In the genomic region with DNA sequence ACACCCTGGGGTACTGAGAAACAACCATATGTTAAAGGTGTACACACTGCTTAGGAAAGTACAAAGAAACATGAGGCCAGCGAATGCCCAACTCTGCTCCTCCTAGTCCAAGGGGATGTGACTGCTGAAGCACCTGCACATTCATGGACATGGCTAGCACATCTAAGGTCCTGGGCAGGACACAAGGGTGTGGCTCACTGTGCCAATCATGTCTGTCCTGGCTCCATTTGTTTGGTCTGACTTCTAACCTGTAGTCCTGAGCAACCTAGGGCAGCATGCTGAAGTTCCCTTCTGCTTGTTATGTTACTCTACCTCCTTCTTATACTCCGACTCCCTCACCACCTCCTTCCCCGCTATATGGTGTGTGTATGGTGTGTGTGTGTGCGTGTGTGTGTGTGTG, we compare ENCODE assay signal across 23 mouse cellular contexts. TPM values are rescaled to one million over a fixed set of nuclear protein-coding genes. Genes with fewer than 3 reads are reported as not detected.
"Had no signal": no experiment of that assay in that cellular context is flagged by ENCODE, and none has a peak within 500 bp of the region (broad histone marks: within the 10 kb centered on the region; RNA-seq: fewer than 3 reads in every experiment).

No protein-coding gene starts in this region.

- H3K4me1 ChIP-seq: lung, embryonic 15.5 days; megakaryocyte, embryonic 14.5 days; midbrain, embryonic 15.5 days; neural tube, embryonic 12.5 days; stomach, embryonic 15.5 days had no signal

- DNase-seq: lung, adult 2 months; lung, postnatal 14 days; lung, postnatal 36 days; right cerebral cortex, postnatal 14 days; thymus, adult 18-20 months; thymus, postnatal 25 days; thymus, postnatal 4 days had no signal

- H3K4me2 ChIP-seq: lung, embryonic 15.5 days; midbrain, embryonic 11.5 days; midbrain, embryonic 13.5 days; midbrain, embryonic 15.5 days; neural tube, embryonic 12.5 days; stomach, embryonic 15.5 days had no signal

- H3K36me3 ChIP-seq: lung, embryonic 15.5 days; midbrain, embryonic 13.5 days; midbrain, embryonic 15.5 days; neural tube, embryonic 12.5 days; stomach, embryonic 15.5 days had no signal

- H3K4me3 ChIP-seq: lung, embryonic 15.5 days; megakaryocyte, embryonic 14.5 days; midbrain, embryonic 13.5 days; midbrain, embryonic 15.5 days; neural tube, embryonic 12.5 days; stomach, embryonic 15.5 days had no signal

- H3K27ac ChIP-seq: lung, embryonic 15.5 days; macrophage; midbrain, embryonic 13.5 days; midbrain, embryonic 15.5 days; neural tube, embryonic 12.5 days; stomach, embryonic 15.5 days had no signal

- ATAC-seq: lung, postnatal 0 days; midbrain, embryonic 13.5 days; midbrain, embryonic 15.5 days had no signal

- H3K9ac ChIP-seq: lung, embryonic 15.5 days; midbrain, embryonic 13.5 days; midbrain, embryonic 15.5 days; neural tube, embryonic 12.5 days; stomach, embryonic 15.5 days had no signal

- H3K27me3 ChIP-seq: lung, embryonic 15.5 days; midbrain, embryonic 13.5 days; midbrain, embryonic 15.5 days; neural tube, embryonic 12.5 days; stomach, embryonic 15.5 days had no signal

- H3K9me3 ChIP-seq: lung, embryonic 15.5 days; megakaryocyte, embryonic 14.5 days; midbrain, embryonic 13.5 days; midbrain, embryonic 15.5 days; neural tube, embryonic 12.5 days; stomach, embryonic 15.5 days had no signal

RNA-seq across cellular contexts. Expression of a gene that starts 15.9 kb away (rescaled TPM):
- total RNA-seq: liver, adult 2 months; monocyte, adult 5-6 weeks; neutrophil, adult 5-6 weeks had no signal
- polyA plus RNA-seq: macrophage; midbrain, embryonic 11.5 days; neural tube, embryonic 12.5 days; spleen, adult 2 months; stomach, embryonic 15.5 days had no signal

RNA-seq across cellular contexts. Expression of a gene that starts 22.6 kb away (rescaled TPM):
- total RNA-seq: monocyte, adult 5-6 weeks; neutrophil, adult 5-6 weeks had no signal

RNA-seq across cellular contexts. Expression of a gene that starts 49.0 kb away (rescaled TPM):
- total RNA-seq: megakaryocyte progenitor cell, adult 5-6 weeks; midbrain, postnatal 0 days; neutrophil, adult 5-6 weeks had no signal
- polyA plus RNA-seq: midbrain, embryonic 11.5 days; midbrain, embryonic 13.5 days; midbrain, postnatal 0 days; neural tube, embryonic 12.5 days; neural tube, embryonic 14.5 days; stomach, embryonic 15.5 days had no signal
